Mouse (Mus musculus) kidney, adult 9 months (tissue): ENCODE measurements at regions not wholly inside any gene's neighbourhood (a gene's known extent, or its start where the extent isn't known, plus 50 kb on each side); places are given as distances from the start of the nearest gene placed in this dataset.
A peak's percentile ranks its signal among the peaks of the same experiment; 100 is the strongest.

Experiments
- DNase-seq: peaks from one replicate; pipeline ENCODE4 v3.0.0; 2022

DNA sequence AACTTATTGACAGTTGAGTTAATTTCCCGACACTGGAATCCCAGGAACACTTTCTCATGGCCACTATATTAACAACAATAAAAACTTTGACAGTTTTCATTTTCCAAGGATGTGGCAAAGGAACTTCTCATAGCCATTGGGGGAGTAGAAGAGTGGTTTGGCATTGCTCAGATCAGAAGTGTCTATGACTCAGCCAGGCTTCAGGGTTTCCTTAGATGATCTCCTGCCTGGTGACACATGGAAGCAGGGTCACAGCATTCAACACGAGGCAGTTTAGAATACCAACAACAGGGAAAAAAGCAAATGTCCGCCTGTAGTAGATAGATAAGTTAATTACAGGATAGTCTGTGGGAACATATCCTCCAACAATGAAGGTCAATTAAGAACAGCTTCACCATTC is 228.1 kb upstream of the Gm12728 start:
- DNase-seq = no peak

DNA sequence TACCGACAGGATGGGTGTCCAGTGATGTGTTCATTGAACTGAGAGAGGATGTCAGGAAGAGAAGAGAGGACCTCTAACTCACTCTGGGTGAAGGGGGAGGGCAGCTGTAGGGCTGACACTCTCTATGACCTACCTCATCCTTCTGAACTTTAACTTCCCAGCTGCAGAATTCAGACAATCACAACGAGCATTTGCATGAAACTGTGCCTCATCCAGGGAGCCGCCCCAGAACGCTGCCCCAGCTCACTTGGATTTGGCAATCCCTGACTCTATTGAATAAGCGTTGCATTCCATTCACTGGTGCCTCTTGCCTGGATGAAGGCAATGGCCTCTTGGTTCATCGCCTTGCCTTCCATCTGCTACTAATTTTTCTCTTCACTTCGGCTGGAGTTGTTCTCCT is 223.9 kb upstream of the Gm12728 start:
- DNase-seq = no peak

DNA sequence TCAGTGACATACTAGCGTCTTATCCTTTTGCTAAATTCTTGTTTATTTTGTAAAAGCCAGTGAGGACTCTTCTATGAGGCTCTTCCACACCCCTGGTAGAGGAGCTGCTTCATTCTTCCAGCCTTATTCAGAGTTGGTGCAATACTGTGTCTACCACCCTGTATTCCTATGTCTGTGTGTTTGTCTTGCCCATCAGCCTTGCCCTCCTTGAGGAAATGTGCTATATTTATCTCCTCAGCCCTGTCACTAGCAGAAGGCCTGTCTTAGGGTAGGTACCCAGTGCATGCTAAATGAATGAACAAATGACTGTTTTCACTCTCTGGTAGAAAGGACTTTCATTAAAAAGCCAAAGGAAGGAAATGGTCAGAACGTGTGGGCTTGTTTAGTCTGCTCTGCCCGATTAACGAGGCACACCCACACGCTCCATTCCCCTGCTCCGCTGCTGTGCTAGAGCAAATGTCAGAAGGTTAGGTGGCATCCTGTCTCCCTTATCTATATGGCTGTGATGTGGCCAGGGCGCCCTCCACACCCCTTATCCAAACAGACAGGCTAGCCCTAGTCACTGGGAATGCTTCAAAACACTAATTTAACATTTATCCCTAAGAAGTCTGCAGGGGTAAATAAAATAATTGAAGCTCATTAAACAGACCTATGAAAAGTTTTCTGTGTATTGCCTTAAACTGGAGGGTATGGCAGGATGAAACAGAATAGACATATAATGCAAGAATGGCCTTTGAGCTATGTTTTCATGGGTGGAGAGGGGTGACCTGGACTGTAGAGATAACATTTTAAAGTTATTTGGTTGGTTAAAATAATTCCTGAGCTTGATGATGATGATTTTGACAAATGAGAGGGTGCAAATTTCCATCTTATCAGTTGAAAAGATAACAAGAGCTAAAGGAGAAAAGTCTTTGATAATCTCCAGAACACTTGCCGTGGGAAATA is 222.9 kb upstream of the Gm12728 start:
- DNase-seq = no peak

DNA sequence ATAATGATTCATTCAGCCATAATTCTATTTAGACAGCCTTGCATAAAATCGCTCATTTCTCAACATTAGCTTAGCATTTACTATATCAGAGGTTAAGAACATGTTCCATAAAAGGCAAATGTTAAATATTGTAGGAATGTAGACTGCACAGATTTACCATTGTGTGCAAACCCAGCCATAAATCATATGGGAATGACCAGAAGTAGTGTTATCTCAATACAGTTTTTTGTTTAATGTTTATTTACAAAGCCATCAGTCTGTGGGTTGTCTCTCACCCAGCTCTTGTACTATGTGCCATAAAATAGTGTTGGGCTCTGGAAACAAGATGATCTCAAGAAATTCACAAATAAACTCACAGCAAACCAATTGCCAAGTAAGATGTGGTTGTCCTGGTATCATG is 220.0 kb upstream of the Gm12728 start:
- no peak for DNase-seq

DNA sequence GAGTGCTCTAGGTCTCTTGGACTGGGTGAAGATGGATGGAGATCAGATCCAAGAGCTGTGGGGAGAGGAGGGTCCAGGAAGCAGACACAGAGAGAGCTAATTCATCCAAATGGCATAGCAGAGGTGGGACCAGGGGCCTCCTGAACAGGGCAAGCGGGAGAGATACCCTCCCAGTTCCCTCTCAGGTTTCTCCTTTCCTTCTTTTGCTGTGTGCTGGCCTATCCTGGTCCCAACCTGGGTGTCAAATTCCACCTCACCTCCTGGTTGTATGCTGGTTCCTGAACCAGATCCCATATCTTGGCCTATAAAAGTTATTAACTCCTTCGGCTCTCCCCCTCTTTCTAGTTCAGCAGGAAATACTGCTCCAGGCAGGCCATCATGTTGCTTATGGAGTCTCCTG is 214.1 kb upstream of the Gm12728 start:
- no peak for DNase-seq

DNA sequence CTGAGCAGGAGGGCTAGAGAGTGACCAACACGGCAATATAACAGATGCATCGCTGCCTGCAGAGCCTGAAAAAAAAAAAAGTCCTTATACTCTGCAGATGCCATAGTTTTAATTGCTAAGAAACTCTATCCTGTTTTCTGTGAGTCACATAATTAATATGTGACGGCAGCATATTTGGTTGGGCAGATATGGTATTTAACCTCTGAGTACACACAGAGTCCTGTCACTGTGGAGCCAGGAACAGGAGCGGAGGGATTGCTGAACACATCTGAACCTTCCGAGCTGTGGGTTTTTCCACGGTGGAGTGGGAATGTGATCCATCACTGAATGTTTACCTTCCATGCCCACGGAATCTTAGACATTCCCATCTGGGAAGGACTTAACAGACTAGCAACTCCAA is 208.7 kb upstream of the Gm12728 start:
- no peak for DNase-seq

DNA sequence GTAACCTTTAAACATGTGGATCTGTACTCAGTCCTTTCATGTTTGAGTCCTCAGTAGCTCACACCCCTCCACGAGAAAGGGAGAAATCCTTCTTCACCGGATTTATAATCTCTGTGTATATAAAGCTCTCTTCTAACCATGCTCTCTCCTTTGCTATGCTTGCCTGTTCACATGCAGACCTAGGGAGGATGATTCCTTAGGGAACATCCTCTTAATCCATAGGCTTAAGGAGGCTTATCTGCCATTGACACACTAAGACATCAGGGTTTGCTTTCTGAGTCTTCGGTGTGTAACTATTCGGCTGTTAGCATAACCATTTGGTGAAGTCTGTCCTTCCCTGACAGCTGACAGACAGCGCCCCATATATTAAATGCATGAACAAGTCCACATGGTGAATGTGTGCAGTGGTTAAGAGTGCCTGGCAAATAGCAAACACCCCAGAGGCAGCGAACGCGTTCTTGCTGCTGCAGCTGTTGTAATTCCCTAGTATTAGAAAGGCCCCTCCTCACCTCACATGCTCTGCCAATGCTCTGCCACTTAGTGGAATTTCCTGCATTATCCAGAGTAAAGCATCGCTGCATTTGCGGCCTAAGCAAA is 205.2 kb upstream of the Gm12728 start:
- no peak for DNase-seq

DNA sequence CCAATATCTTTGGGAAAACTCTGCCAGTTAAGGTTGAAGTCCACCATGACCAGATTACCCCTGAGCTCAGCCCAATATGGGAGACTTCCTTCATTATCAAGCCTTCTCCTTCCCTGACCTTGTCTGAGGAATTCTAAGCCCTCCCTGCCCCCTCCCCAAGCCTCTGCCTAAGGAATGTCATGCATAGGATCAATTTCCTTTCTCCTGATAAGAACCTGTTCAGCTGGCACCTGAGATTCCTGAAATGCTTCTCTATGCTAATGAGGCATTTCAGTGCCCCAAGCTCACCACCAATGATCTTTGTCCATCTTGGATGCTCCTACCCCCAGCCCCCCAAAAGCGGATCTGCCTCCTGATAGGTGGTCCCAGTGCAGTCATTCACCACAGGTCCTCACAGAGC is 186.0 kb upstream of the Gm12728 start:
- no peak for DNase-seq

DNA sequence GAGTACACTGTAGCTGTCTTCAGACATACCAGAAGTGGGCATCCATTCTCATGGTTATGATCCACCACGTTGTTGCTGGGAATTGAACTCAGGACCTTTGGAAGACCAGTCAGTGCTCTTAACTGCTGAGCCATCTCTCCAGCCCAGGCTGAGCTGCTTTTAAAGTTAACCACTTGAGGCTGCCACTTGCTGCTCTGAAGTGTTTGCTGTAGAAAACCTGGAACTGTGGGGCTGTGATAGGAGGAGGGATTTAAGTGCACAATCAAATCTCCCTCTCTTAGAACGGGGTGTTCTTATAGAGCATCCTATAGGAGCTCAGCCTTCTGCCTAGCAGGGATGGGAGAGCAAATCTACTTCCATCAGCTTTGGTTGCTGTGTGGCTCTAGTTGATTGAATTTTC is 185.1 kb upstream of the Gm12728 start:
- DNase-seq = no peak

DNA sequence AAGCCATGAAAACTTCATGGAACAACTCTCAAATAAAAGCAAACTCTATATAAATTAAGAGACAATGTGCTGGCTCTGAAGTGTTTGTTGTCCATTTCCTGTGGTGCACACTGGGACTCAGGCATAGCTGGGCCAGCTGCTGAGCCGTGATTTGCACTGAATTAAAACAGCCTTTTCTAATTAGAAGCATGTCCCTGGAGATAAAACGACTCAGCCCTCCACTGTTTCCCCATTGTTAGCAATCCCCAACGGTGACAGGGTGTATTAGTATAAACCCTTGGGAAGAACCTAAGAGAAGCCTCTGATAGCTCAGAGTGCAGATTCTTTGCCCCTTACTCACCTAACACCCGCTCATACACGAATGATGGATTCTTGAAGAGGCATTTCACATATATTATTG is 182.9 kb upstream of the Gm12728 start:
- no peak for DNase-seq

DNA sequence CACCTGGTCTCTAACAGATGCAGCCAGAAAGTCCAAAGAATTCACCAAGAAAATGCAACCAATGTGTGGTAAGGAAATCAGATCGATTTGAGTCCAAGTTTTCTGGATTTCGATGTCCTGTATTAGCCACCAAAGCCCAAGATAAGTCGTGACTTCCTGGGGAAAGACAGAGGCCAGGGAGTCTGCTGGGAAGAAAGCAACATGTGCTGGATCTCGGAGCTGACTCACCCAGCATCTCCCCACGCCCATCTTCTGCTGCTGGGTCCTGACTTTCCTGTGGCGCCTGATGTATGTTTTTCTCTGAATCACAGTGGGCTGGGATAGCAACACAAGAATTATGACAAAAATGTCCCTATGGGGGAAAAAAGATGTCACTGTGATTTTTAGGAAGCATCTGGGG is 178.8 kb upstream of the Gm12728 start:
- DNase-seq = no peak

DNA sequence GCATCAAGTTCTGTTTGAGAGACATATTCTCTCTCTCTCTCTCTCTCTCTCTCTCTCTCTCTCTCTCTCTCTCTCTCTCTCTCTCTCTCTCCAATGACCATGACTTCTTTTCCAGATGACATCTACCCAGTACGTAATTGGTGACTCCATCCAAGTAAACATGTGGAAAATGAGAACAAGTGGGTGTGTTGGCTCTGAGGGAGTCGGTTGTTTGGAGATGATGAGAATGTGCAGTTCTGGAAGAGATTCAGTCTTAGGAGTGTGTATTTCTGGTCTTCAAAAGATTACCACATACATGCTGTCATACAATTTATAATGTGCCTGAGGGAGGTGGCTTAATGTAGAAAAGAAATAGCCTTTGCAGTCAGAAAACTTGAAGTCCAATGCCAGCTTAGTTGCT is 175.3 kb upstream of the Gm12728 start:
- DNase-seq = no peak

DNA sequence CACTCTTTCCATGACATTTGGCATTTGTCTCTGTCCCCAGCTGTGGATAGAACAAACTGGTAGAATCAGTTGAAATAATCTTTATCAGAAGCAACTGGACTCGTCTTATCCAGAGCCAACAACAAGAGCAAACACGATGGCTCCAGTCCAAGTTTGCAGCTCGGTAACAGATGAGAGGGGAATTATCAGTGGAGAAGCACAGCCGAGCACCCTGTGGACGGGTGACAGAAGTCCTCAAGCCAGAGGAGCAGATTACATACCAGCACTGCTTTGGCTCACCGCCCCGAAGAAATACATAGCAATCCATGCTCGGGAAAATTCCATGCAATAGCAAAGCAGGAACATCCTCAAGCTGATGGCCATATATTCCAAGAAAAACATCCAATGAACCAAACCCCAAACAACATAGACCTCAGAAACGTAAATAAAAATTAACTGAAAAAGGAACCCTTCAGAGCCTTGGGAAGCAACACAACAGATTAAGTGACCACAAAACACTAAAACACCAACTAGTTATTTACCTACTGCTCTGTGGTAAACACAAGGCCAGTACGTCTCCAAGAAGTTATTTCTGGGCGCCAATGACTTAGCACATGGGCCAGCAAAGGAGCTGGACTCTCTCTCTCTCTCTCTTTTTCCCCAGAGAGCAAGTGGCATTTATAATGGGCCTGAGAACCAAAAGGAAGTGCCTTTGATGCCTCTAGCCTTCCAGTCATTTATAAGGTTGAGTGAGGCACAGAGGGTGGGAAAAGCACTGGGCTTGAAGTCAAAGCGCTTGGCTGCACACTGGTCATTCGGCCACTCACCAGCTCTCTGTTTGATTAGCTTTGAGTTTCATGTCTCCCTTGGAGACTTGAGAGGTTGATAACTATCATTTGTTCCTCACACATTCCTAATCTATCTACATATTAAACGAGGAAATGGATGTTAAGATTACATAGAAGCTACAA is 163.0 kb upstream of the Gm12728 start:
- DNase-seq = peak; percentile 6

DNA sequence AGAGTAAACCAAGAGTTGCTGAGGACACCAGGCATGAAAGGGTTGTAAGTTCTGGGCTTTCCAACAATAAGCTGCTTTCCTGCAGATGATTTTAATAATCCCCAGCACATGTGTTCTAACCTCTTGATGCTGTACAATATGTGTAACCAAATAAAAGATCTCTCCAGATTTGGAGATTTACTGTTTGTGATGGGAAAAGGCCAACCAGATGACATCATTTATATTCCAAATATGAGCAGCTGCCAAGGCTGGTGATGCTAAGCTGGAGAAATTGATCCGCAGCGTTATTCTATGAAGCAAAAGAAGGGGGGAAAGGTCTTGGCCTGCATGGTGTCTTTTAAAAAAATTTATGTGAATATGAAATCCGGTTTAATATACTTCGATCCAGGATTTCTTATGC is 160.1 kb upstream of the Gm12728 start:
- DNase-seq = no peak

DNA sequence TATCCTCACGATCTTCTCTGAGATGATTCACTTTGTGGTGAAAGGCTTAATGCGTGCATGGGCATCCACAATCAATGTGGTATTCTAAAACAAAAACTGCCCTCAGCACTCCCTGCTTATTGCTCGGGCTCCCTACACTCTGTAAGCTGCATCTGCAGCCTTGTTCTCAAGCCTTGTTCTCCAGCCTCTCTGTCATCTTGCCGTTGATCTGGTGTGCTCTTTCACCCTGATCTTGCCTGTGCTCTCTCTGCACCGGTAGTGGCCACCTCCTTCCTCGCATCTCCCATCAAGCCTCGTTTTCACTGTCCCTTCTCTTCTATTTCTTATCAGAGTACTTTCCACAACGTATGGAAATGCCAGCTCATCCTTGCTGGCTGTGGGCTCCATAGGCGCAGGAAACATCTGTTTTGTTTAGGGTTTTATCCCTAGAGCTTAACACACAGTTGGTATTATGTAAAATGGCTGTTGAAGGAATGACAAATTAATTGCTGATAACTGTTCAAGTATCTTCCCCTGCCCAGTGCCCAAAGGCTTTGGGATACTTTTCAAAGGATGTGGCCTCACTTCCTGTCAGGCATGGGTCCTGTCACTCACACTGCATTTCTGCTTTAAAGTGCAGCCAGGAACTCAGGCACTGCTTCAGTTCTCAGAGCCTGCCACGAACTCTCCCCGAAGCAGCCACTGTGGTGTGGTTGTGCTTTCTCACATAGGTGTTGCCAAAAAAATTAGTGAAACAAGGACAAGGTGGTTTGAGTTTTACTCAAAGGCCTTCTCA is 158.9 kb upstream of the Gm12728 start:
- no peak for DNase-seq

DNA sequence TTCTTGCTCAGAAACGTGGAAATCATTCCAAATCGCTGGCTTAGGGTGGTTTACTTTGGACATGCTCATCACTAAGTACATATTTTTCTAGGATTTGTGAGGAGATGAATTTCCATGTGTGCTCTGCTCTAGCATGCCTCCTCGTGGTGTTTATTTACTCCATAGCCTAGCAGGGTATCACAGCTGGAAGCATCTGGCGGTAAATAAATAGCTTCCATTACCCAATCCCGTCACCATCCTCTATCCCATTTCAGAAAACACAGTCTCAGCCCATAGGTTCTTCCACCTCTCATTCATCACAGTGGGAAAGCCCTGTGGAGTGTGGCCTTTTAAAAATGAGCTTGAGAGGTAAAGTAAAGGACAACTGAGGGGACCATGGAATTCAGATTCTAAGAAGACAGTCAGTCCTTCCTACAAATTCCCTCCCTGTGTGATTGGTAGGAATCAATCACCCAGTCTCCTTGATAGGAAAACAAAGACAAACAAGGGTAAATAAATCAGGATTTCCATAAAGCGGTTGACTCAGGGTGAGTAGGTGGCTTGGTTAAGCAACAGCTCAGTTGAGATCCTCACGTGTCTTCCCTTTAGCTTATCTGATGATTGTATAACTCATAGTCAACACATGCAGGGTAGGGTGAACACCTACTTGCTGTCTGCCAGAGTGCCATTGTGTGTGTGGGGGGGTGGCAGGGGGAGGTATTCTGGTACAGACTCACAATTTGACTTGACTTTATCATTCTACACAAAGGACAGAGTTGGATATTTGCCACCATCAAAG is 156.9 kb upstream of the Gm12728 start:
- DNase-seq = no peak

DNA sequence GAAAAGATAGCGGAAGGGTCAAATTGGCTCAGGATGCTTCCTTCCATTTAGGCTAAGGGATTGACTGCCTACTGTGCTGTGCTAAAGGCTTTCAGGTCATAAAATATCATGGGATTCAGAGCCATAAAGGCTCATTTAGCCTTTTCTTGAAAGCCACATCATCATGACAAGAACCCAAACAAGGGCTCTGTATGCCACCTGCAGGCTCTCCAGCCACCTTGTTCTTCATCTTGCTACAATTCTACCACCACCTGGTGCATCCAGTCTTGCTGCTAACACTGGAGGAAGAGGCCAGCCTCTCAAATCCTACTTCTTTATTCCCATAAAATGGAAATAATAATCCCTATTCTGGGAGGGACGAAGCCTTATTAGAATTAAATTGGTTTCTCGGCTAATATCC is 155.9 kb upstream of the Gm12728 start:
- DNase-seq = peak; percentile 26

DNA sequence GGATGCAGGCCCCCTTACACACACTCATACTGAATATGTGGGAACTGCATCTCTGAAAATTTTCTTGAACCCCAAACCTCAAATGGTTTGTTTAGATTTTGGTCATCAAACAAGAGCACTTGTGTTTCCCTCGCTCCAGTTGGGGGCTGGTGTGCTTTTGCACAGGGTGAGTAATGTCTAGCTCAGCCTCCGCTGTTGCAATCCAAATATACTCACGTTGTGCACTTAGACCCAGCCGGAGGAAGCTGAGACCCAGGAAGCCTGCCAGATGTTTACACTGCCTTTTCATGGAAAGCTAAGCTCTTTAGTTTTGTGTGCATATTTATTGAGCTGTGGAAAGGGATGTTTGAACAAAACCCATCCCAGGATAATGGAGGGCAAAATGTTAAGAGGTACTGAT is 148.9 kb upstream of the Gm12728 start:
- DNase-seq = no peak

DNA sequence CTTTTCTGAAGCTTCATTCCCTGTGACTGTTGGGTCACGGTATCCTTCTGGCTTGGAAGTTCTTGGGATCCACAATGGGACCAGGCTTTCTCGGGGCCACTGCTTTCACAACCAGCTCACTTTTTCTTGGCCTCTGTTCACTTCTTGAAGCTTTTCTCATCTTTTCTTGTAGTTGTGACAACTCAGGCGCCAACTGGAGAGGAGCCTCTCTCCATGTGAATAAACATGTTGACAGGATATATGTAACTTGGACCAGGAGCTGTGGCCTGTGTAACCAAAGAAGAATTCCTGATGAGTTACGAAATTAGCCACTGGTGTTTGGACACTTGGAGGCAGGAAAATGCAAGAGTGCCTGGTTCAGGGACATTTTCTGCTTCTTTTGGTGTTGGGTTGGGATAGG is 148.1 kb upstream of the Gm12728 start:
- no peak for DNase-seq

DNA sequence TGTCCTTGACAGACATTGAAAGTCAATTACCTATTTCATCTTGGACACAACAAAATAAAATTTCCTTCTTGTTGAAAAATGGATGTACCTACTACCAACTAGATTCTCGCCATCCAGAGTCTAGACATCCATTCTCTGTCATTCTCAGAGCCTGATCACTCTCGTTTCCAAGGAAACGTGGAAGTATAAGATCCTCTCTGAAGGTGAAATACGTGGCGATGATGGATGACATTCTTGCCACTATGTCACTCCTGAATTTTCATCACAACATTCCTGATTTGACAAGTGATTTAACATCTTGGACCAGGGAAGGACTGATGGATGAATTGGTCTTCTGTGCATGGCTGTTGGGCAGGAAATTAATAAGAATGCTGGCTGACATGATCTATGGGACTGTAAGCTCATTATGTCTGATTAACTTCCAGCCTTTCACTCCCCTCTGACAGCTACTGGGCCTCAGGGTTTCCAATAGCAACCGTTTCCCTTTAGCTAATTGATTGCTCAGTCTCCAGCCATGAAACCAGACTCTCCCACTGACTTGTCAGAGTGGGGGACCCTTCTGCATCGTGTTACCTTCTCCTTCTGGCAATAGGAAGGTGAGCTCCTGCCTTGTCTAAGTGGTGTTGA is 140.7 kb upstream of the Gm12728 start:
- DNase-seq = no peak

DNA sequence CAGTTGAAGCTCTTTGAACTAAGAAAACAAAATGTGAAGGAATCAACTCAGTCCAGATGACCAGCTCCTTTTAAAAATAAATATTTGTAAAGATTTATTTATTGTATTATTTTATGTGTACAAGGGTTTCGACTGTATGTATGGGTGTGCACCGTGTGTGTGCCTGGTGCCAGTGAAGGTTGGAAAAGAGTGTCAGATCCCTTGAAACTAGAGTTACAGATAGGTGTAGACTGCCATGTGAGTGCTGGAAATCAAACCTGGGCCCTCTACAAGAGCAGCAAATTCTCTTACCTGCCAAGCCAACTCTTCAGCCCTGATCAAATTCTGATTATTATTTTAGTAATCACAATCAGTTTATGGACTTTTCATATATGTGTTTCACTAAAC is 140.2 kb upstream of the Gm12728 start:
- DNase-seq = no peak
